Mouse (Mus musculus) intestine, embryonic 14.5 days (tissue): ENCODE data around the gene Ciapin1. TPM values are rescaled to one million over a fixed set of nuclear protein-coding genes. Genes with fewer than 3 reads are reported as not detected.

Experiments used
- ATAC-seq: fragments of 200-750 bp; cut with Nextera tagmentation; replicated peaks from 2 replicates; pipeline ENCODE4 v1.8.0; 2017; ENCODE audit warnings: low read depth, moderate number of reproducible peaks, moderate TSS enrichment, moderate library complexity; ENCODE audit not compliant: low FRiP score, low TSS enrichment
- DNase-seq: peaks from one replicate; pipeline ENCODE4 v3.0.0-alpha.2; 2018; ENCODE audit warnings: low spot score
- H3K27ac ChIP-seq: fragments of 300-500 bp; sonication (generic); 2 replicates; pipeline ENCODE4 v1.5.1; 2014; ENCODE audit warnings: low read depth, mild to moderate bottlenecking, control low read depth
- H3K27me3 ChIP-seq: fragments of 300-500 bp; sonication (generic); replicated peaks from 2 replicates; pipeline ENCODE4 v1.6.1; 2014; ENCODE audit warnings: low read length, control low read depth; ENCODE audit not compliant: control insufficient read depth, insufficient read depth
- H3K36me3 ChIP-seq: fragments of 300-500 bp; sonication (generic); 2 replicates; pipeline ENCODE4 v1.6.1; 2014; ENCODE audit warnings: low read length, control low read depth; ENCODE audit not compliant: control insufficient read depth, insufficient read depth
- H3K4me1 ChIP-seq: fragments of 300-500 bp; sonication (generic); replicated peaks from 2 replicates; pipeline ENCODE4 v1.6.1; 2014; ENCODE audit warnings: low read length, control low read depth, mixed read lengths; ENCODE audit not compliant: control insufficient read depth, insufficient read depth
- H3K4me2 ChIP-seq: fragments of 300-500 bp; sonication (generic); 2 replicates; pipeline ENCODE4 v1.6.1; 2014; ENCODE audit warnings: low read length
- H3K4me3 ChIP-seq: fragments of 300-500 bp; sonication (generic); 2 replicates; pipeline ENCODE4 v1.5.1; 2014; ENCODE audit warnings: low read depth, low read length, control low read depth, mixed read lengths
- H3K9ac ChIP-seq: fragments of 300-500 bp; sonication (generic); 2 replicates; pipeline ENCODE4 v1.6.1; 2014; ENCODE audit warnings: mild to moderate bottlenecking, low read length
- H3K9me3 ChIP-seq: fragments of 300-500 bp; sonication (generic); 2 replicates; pipeline ENCODE4 v1.6.1; 2016; ENCODE audit warnings: low read length, control low read depth; ENCODE audit not compliant: control insufficient read depth
- WGBS: fragments of 180-500 bp; shearing (Covaris S2); extraction: QIAGEN DNeasy Blood & Tissue Kit; methylation state at CpG from one replicate; pipeline ENCODE4 v1.1.7; 2014; 5-methylcytosine and 5-hydroxymethylcytosine counted together
- polyA plus RNA-seq: library from polyadenylated mRNA; unstranded; fragments of >200 nt; fragmentation: Nextera tagmentation; extraction: Ambion mirVana; gene quantifications from 2 replicates; pipeline ENCODE4 v1.2.1, GENCODE M21; 2014

Gene Ciapin1
- polyA plus RNA-seq, 1 experiment from 2014 or later, result 94.9 TPM

DNA sequence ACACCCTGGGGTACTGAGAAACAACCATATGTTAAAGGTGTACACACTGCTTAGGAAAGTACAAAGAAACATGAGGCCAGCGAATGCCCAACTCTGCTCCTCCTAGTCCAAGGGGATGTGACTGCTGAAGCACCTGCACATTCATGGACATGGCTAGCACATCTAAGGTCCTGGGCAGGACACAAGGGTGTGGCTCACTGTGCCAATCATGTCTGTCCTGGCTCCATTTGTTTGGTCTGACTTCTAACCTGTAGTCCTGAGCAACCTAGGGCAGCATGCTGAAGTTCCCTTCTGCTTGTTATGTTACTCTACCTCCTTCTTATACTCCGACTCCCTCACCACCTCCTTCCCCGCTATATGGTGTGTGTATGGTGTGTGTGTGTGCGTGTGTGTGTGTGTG lies 43.8 kb downstream of the Ciapin1 start:
- no peak overlapping the region for H3K9ac ChIP-seq
- H3K9me3 ChIP-seq, result no peaks in the 10 kb centered on the region
- H3K4me3 ChIP-seq, result no peak overlapping the region
- H3K27ac ChIP-seq, result no peak overlapping the region
- H3K36me3 ChIP-seq, result no peaks in the 10 kb centered on the region
- DNase-seq (no peak), ATAC-seq (no peak)
- no peaks in the 10 kb centered on the region for H3K27me3 ChIP-seq
- no peak overlapping the region for H3K4me2 ChIP-seq
- WGBS, result 94% methylated on average over 4 of the region's 4 CpGs
- no peaks in the 10 kb centered on the region for H3K4me1 ChIP-seq

- no peaks in the 10 kb centered on the region for H3K36me3 ChIP-seq
- H3K27me3 ChIP-seq, result no peaks in the 10 kb centered on the region
- H3K27ac ChIP-seq, result no peak overlapping the region
- no peaks in the 10 kb centered on the region for H3K9me3 ChIP-seq
- H3K4me2 ChIP-seq, result no peak overlapping the region
- no peak overlapping the region for H3K9ac ChIP-seq
- no peak overlapping the region for H3K4me3 ChIP-seq
- DNase-seq, result no peak
- ATAC-seq, result no peak
- 79% methylated on average over 10 of the region's 10 CpGs for WGBS
- H3K4me1 ChIP-seq, result no peaks in the 10 kb centered on the region
Measured at GRCm38 (mm10) chr8:94789256-94789955, 48.8 kb downstream of the Ciapin1 start.

- no peaks in the 10 kb centered on the region for H3K27me3 ChIP-seq
- H3K4me1 ChIP-seq, result no peaks in the 10 kb centered on the region
- 73% methylated on average over 15 of the region's 15 CpGs for WGBS
- no peak overlapping the region for H3K4me3 ChIP-seq
- H3K27ac ChIP-seq, result no peak overlapping the region
- DNase-seq (no peak), ATAC-seq (no peak; the same call in 1 of the 2 replicates)
- H3K9ac ChIP-seq, result no peak overlapping the region
- no peaks in the 10 kb centered on the region for H3K9me3 ChIP-seq
- no peak overlapping the region for H3K4me2 ChIP-seq
- H3K36me3 ChIP-seq, result no peaks in the 10 kb centered on the region
Measured at GRCm38 (mm10) chr8:94787524-94788501, 50.3 kb downstream of the Ciapin1 start.

GRCm38 (mm10) chr8:94785995-94786595 lies 52.1 kb downstream of the Ciapin1 start:
- no peaks in the 10 kb centered on the region for H3K27me3 ChIP-seq
- no peaks in the 10 kb centered on the region for H3K9me3 ChIP-seq
- no peak overlapping the region for H3K27ac ChIP-seq
- no peak for ATAC-seq
- no peak overlapping the region for H3K4me3 ChIP-seq
- H3K9ac ChIP-seq, result no peak overlapping the region
- H3K4me1 ChIP-seq, result peaks cover 7% of the 10 kb centered on the region
- H3K36me3 ChIP-seq, result no peaks in the 10 kb centered on the region
- WGBS, result 65% methylated on average over 6 of the region's 6 CpGs
- no peak overlapping the region for H3K4me2 ChIP-seq
- no peak for DNase-seq

- no peak; the same call in 1 of the 2 replicates for ATAC-seq
- no peak overlapping the region for H3K4me2 ChIP-seq
- no peak for DNase-seq
- H3K9me3 ChIP-seq, result no peaks in the 10 kb centered on the region
- H3K36me3 ChIP-seq, result no peaks in the 10 kb centered on the region
- no peak overlapping the region for H3K4me3 ChIP-seq
- WGBS, result 55% methylated on average over 12 of the region's 12 CpGs
- no peaks in the 10 kb centered on the region for H3K27me3 ChIP-seq
- H3K9ac ChIP-seq, result no peak overlapping the region
- no peak overlapping the region; the same call in 1 of the 2 replicates for H3K27ac ChIP-seq
- H3K4me1 ChIP-seq, result peaks cover 7% of the 10 kb centered on the region
Measured at GRCm38 (mm10) chr8:94785247-94785985, 52.7 kb downstream of the Ciapin1 start.

- WGBS, result 76% methylated on average over 4 of the region's 4 CpGs
- peaks cover 10% of the 10 kb centered on the region for H3K4me1 ChIP-seq
- no peak overlapping the region for H3K27ac ChIP-seq
- no peak overlapping the region for H3K4me2 ChIP-seq
- H3K4me3 ChIP-seq, result no peak overlapping the region
- ATAC-seq, result no peak
- no peaks in the 10 kb centered on the region for H3K27me3 ChIP-seq
- no peaks in the 10 kb centered on the region for H3K36me3 ChIP-seq
- no peak overlapping the region for H3K9ac ChIP-seq
- H3K9me3 ChIP-seq, result no peaks in the 10 kb centered on the region
- no peak for DNase-seq
Measured at GRCm38 (mm10) chr8:94783890-94784289, 54.3 kb downstream of the Ciapin1 start.

GRCm38 (mm10) chr8:94781838-94782235 lies 56.3 kb downstream of the Ciapin1 start:
- H3K4me3 ChIP-seq, result no peak overlapping the region
- 6% methylated on average over 11 of the region's 11 CpGs for WGBS
- peaks cover 19% of the 10 kb centered on the region for H3K4me1 ChIP-seq
- DNase-seq, result peak; percentile 81
- peak; percentile 74 for ATAC-seq
- H3K9ac ChIP-seq, result no peak overlapping the region
- no peaks in the 10 kb centered on the region for H3K27me3 ChIP-seq
- peak overlapping the region; percentile 8; the same call in 1 of the 2 replicates for H3K27ac ChIP-seq
- H3K36me3 ChIP-seq, result no peaks in the 10 kb centered on the region
- H3K9me3 ChIP-seq, result no peaks in the 10 kb centered on the region
- peak overlapping the region; percentile 23; the same call in 1 of the 2 replicates for H3K4me2 ChIP-seq
